Mouse (Mus musculus) stomach, postnatal 0 days (tissue): ENCODE measurements around the gene Epha6. TPM values are rescaled to one million over a fixed set of nuclear protein-coding genes. Genes with fewer than 3 reads are reported as not detected.

Experiments
- ATAC-seq: fragments of 200-750 bp; cut with Nextera tagmentation; 2 replicates; pipeline ENCODE4 v1.8.0; 2017; ENCODE audit not compliant: low FRiP score, low TSS enrichment
- DNase-seq: peaks from one replicate; pipeline ENCODE4 v3.0.0-alpha.2; 2016; ENCODE audit warnings: low spot score
- H3K27ac ChIP-seq: fragments of 300-500 bp; sonication (generic); replicated peaks from 2 replicates; pipeline ENCODE4 v1.5.1; 2014; ENCODE audit warnings: mild to moderate bottlenecking, control low read depth
- H3K27me3 ChIP-seq: fragments of 300-500 bp; sonication (generic); 2 replicates; pipeline ENCODE4 v1.6.1; 2014; ENCODE audit warnings: low read length; ENCODE audit not compliant: control insufficient read depth, insufficient read depth
- H3K36me3 ChIP-seq: fragments of 300-500 bp; sonication (generic); 2 replicates; pipeline ENCODE4 v1.6.1; 2014; ENCODE audit warnings: low read length, mixed read lengths; ENCODE audit not compliant: control insufficient read depth, insufficient read depth
- H3K4me1 ChIP-seq: fragments of 300-500 bp; sonication (generic); replicated peaks from 2 replicates; pipeline ENCODE4 v1.6.1; 2014; ENCODE audit warnings: antibody characterized with exemption; ENCODE audit not compliant: control insufficient read depth, insufficient read depth
- H3K4me2 ChIP-seq: fragments of 300-500 bp; sonication (generic); replicated peaks from 2 replicates; pipeline ENCODE4 v1.6.1; 2014; ENCODE audit warnings: low read depth, mild to moderate bottlenecking, control low read depth, moderate library complexity
- H3K4me3 ChIP-seq: fragments of 300-500 bp; sonication (generic); 2 replicates; pipeline ENCODE4 v1.5.1; 2014; ENCODE audit warnings: low read depth, low read length, control low read depth
- H3K9ac ChIP-seq: fragments of 300-500 bp; sonication (generic); 2 replicates; pipeline ENCODE4 v1.6.1; 2014; ENCODE audit warnings: mild to moderate bottlenecking, low read length, control low read depth, mixed read lengths
- H3K9me3 ChIP-seq: fragments of 300-500 bp; sonication (generic); 2 replicates; pipeline ENCODE4 v1.6.1; 2016; ENCODE audit warnings: low read length; ENCODE audit not compliant: control insufficient read depth
- CTCF ChIP-seq: IDR thresholded peaks from 2 replicates; pipeline ENCODE4 v1.5.1; 2016; ENCODE audit warnings: antibody characterized with exemption, low read depth, mild to moderate bottlenecking, moderate library complexity
- EP300 ChIP-seq: optimal IDR thresholded peaks from 2 replicates; pipeline ENCODE3; 2016; ENCODE audit warnings: antibody characterized with exemption
- WGBS: fragments of 180-500 bp; shearing (Covaris S2); extraction: QIAGEN DNeasy Blood & Tissue Kit; methylation state at CpG from one replicate; pipeline ENCODE4 v1.1.7; 2014; 5-methylcytosine and 5-hydroxymethylcytosine counted together
- polyA plus RNA-seq: library from polyadenylated mRNA; unstranded; fragments of >200 nt; fragmentation: Nextera tagmentation; extraction: Ambion mirVana; gene quantifications from 2 replicates; pipeline ENCODE4 v1.2.1, GENCODE M21; 2015

The Epha6 gene
- polyA plus RNA-seq, 1 experiment from 2014 or later, result 0.08 TPM

DNA sequence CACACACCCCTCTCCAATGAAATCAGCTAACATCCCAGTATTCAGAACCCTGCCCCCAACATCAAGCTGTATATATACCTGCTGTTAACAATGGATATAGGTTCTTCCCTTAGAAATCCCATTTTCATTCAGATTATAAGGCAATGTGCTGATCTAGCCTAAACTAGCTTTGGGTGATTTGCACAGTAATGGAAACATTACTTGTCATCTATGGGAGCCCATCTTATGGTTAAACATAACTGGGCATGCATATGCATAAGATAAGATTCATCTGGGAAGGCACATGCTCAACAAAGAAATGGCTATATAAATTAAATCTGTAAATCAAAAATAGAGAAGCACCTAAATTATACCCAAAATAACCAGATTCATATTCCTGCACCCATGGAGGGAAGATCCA lies 230.2 kb downstream of the Epha6 start:
- Histone ChIP-seq H3K4me2 (no peak overlapping the region), H3K9ac (no peak overlapping the region), H3K27me3 (no peaks in the 10 kb centered on the region), H3K4me3 (no peak overlapping the region), H3K27ac (no peak overlapping the region), H3K4me1 (no peaks in the 10 kb centered on the region), H3K9me3 (no peaks in the 10 kb centered on the region), H3K36me3 (no peaks in the 10 kb centered on the region)
- DNase-seq (no peak), ATAC-seq (no peak)
- no peak for TF ChIP-seq CTCF
- no peak for TF ChIP-seq EP300

DNA sequence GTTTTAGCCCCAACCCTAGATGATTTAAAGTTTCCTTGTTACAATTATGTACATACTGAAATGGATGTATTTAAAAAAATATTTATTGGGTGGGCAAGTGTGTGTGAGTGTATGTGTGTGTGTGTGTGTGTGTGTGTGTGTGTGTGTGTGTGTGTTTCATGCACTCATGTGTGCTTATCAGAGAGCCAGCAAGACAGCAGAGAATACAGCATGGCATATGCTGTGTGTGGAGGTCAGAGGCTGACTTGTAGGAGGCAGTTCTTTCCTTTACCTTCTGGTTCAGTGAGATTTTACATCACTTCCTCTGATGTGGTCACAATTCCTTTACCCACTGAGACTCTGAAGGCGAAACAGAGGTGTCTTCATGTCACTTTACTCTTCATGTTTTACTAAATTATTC lies 321.4 kb downstream of the Epha6 start:
- H3K27ac ChIP-seq, result no peak overlapping the region
- 79% methylated on average over 1 of the region's 1 CpGs for WGBS
- ATAC-seq, result no peak
- no peaks in the 10 kb centered on the region for H3K4me1 ChIP-seq
- H3K27me3 ChIP-seq, result no peaks in the 10 kb centered on the region
- no peak overlapping the region for H3K4me3 ChIP-seq
- no peak overlapping the region for H3K9ac ChIP-seq
- no peaks in the 10 kb centered on the region for H3K36me3 ChIP-seq
- TF ChIP-seq CTCF, result no peak
- TF ChIP-seq EP300, result no peak
- no peaks in the 10 kb centered on the region for H3K9me3 ChIP-seq
- no peak for DNase-seq
- H3K4me2 ChIP-seq, result no peak overlapping the region

DNA sequence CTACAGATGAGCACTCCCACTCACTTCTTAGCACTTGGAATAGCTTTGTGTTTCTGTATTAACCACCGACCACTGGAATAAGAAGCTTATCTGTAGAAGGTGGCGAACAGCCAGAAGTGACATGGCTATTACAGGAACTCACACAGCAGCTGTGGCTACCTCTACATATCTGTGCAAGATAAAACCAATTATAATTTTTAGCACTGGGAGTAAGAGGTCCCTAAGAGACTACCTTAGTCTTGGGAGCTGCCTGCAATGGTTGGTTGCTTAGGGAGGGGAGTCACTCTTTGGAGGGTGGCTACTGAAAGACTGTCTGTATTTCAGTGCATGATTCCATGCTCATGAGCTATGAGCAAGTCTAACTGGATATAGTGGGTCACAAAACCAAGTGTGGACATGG lies 331.2 kb downstream of the Epha6 start:
- TF ChIP-seq EP300, result no peak
- TF ChIP-seq CTCF, result no peak
- H3K4me3 ChIP-seq, result no peak overlapping the region
- H3K27ac ChIP-seq, result no peak overlapping the region
- H3K36me3 ChIP-seq, result no peaks in the 10 kb centered on the region
- H3K9ac ChIP-seq, result no peak overlapping the region
- no peak overlapping the region for H3K4me2 ChIP-seq
- no peaks in the 10 kb centered on the region for H3K4me1 ChIP-seq
- H3K27me3 ChIP-seq, result no peaks in the 10 kb centered on the region
- no peak for DNase-seq
- 68% methylated on average over 2 of the region's 2 CpGs for WGBS
- ATAC-seq, result no peak
- H3K9me3 ChIP-seq, result no peaks in the 10 kb centered on the region

DNA sequence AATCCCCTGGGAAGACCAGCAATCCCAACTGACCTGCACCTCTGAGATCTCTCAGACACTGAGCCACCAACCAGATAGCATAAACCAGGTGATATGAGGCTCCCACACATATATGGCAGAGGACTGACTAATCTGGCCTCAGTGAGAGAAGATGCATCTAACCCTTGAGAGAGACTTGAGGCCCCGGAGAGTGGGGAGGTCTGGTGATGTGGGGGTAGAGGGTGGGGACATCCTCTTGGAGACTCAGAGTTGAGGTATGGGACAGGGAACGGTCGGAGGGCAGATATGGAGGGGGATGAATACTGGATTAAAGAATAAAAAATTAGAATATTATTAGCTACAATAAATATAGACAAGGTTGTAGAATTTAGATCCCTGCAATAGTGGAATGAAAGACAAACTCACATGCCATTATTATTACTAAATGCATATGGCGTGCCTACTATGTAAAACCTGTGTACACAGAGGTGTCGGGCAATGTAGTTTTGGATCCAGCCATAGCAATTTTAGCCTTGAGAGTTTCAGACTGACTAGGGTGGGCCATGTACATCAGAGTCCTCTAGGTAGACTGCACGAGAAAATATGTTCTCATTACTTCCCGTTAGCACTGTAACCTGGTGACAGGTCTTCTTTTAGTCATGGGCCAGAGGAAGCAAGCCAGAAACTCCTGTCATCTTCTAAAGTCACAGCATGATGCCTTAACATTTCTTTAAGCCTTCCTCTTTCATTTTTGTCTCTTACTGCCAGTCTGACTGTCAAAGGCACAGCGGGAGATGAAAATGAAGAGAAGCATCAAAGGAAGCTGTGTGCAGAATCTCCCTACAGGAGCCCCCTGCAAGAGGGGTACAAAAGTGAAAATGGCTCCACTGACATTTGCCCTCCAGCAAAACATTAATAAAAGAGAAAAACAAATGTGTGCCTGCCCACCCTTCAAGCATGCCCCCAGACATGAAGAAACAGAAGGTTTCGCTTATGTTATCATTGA lies 338.7 kb downstream of the Epha6 start:
- Histone ChIP-seq H3K4me1 (no peaks in the 10 kb centered on the region), H3K27ac (no peak overlapping the region), H3K4me2 (no peak overlapping the region)

DNA sequence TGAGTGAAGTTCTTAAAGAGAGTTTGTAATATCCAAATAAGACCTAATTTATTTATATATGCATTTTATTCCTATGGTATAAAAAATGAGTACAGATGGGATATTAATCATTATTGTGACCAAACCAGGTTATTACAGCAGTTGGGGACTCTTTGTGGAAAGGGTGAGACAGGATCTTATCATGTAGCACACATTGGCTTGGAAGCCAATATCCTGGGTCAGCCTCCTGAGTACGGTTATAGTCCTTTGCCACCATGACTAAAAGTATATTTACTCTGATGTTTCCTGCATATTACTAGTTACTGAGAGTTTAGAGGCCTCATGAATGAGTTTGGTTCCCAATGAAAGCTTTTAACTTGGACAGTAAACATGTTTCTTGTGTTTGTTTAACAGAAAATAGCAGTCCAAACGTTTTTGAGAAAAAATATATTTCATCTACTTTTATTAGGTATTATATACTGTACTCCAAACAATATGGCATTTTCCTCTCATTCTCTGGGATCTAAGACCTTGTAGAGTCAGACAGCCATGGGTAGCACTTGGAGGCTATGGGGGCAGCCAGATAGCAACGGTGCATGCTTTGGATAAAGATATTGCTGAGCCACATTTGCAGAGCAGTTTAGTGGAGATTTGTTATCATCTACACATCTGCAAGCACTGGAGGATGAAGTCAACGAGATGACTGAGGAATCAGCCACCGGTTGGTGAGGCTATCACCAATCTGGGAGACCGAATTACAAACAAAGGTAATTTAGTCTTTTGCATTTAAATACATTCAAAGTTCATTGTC lies 340.4 kb downstream of the Epha6 start:
- no peak for TF ChIP-seq EP300
- TF ChIP-seq CTCF, result no peak
- DNase-seq, result no peak

More for the DNA sequence above, 338.7 kb downstream of the Epha6 start:
- no peaks in the 10 kb centered on the region for H3K36me3 ChIP-seq
- H3K27me3 ChIP-seq, result no peaks in the 10 kb centered on the region
- no peak overlapping the region for H3K4me3 ChIP-seq
- H3K9ac ChIP-seq, result no peak overlapping the region
- TF ChIP-seq CTCF (no peak), EP300 (no peak)
- WGBS, result 88% methylated on average over 9 of the region's 9 CpGs
- no peak for ATAC-seq
- DNase-seq, result no peak
- no peaks in the 10 kb centered on the region for H3K9me3 ChIP-seq

More for the DNA sequence above, 340.4 kb downstream of the Epha6 start:
- H3K36me3 ChIP-seq, result no peaks in the 10 kb centered on the region
- H3K4me1 ChIP-seq, result no peaks in the 10 kb centered on the region
- no peak overlapping the region for H3K27ac ChIP-seq
- no peaks in the 10 kb centered on the region for H3K27me3 ChIP-seq
- no peak overlapping the region for H3K4me2 ChIP-seq
- H3K4me3 ChIP-seq, result no peak overlapping the region
- 64% methylated on average over 6 of the region's 6 CpGs for WGBS
- H3K9me3 ChIP-seq, result no peaks in the 10 kb centered on the region
- H3K9ac ChIP-seq, result no peak overlapping the region
- no peak for ATAC-seq
